Mouse (Mus musculus) MEL (cell line): ENCODE results near the gene Ribc2.

ENCODE experiments used
- HCFC1 ChIP-seq: IDR thresholded peaks from 2 replicates; pipeline ENCODE4 v1.6.1; 2012; ENCODE audit warnings: low read depth, mild to moderate bottlenecking, inconsistent platforms, low read length, improper control_type of control experiment, moderate library complexity
- POLR2A ChIP-seq, 2 experiments: IDR thresholded peaks; 2 replicates each; pipeline ENCODE4 v1.6.1; 2011 to 2012; ENCODE audit warnings: low read length in 2 of 2, mild to moderate bottlenecking in 2 of 2, control low read depth in 1 of 2, improper control_type of control experiment in 1 of 2, low read depth in 1 of 2, moderate library complexity in 1 of 2; ENCODE audit not compliant: control insufficient read depth in 1 of 2, insufficient read depth in 1 of 2, poor library complexity in 1 of 2
- USF2 ChIP-seq, 2 experiments: IDR thresholded peaks; 2 replicates each; pipeline ENCODE4 v1.6.1; 2011 to 2012; ENCODE audit warnings: improper control_type of control experiment in 2 of 2, low read length in 2 of 2, borderline replicate concordance in 1 of 2, inconsistent platforms in 1 of 2, low read depth in 1 of 2, mild to moderate bottlenecking in 1 of 2; ENCODE audit not compliant: insufficient read depth in 1 of 2

DNA sequence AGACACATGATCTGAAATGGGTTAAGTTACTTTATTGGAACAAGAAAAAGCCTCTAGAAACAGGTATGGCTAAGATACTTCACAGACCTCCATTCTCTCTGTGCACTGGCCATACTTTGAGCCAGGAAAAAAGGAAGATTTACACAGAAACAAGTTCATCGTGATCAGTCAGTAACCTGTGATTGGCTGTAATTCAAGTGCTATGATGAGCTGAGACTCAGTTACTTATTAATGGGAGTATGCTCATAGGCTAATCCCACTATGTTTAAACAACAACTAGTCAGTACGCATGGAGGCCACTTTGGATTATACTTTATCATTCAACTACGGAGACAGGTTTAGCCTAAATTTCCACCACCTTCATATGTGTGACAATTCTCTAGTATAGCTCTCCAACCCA lies 22.2 kb downstream of the Ribc2 start:
- TF ChIP-seq HCFC1: no peak
- no peak for TF ChIP-seq POLR2A (IDR thresholded peaks at IDR 0.05; ENCODE audit: control insufficient read depth in 1 of 2, insufficient read depth in 1 of 2, low read depth in 1 of 2, low read length in 2 of 2, poor library complexity in 1 of 2)
- TF ChIP-seq USF2 (IDR thresholded peaks at IDR 0.05; ENCODE audit: borderline replicate concordance in 1 of 2, insufficient read depth in 1 of 2, low read depth in 1 of 2, low read length in 2 of 2): no peak
